Mouse (Mus musculus): ENCODE results near the gene Saa1. TPM values are rescaled to one million over a fixed set of nuclear protein-coding genes. Genes with fewer than 3 reads are reported as not detected.
"Not testable (repeated sequence)": the region's sequence is repeated elsewhere in the genome, so short reads cannot be mapped to it uniquely, and the experiment has no call there.

The Saa1 gene
- polyA plus RNA-seq, 1 experiment from 2014 or later: not detected

DNA sequence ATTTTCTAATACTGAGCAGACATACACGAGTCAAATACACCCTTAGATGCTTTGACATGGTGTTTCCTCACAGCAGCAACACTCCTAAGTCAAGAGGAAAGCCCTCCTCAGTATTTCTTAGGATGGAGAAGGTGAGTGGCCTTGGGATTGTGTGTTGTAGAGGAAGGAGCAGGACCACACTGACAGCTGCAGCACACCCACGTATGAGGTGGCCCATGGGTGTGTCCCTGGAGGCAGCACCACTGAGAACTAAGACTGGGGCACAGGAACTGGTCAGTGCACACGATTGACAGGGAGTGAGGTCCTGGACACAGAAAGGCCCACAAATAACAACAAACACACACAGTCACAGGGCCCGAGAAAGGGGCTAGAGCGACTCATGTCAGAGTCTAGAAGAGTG is 2.7 kb downstream of the Saa1 start:
- not testable (repeated sequence) for H3K27me3 ChIP-seq; H3K4me1 ChIP-seq; H3K36me3 ChIP-seq; H3K4me3 ChIP-seq; H3K4me2 ChIP-seq; ATAC-seq (ENCODE audit: insufficient number of reproducible peaks, insufficient read depth, low FRiP score, low TSS enrichment, low read depth); H3K9me3 ChIP-seq; H3K27ac ChIP-seq; H3K9ac ChIP-seq
- WGBS: 83% methylated on average over 5 of the region's 5 CpGs

DNA sequence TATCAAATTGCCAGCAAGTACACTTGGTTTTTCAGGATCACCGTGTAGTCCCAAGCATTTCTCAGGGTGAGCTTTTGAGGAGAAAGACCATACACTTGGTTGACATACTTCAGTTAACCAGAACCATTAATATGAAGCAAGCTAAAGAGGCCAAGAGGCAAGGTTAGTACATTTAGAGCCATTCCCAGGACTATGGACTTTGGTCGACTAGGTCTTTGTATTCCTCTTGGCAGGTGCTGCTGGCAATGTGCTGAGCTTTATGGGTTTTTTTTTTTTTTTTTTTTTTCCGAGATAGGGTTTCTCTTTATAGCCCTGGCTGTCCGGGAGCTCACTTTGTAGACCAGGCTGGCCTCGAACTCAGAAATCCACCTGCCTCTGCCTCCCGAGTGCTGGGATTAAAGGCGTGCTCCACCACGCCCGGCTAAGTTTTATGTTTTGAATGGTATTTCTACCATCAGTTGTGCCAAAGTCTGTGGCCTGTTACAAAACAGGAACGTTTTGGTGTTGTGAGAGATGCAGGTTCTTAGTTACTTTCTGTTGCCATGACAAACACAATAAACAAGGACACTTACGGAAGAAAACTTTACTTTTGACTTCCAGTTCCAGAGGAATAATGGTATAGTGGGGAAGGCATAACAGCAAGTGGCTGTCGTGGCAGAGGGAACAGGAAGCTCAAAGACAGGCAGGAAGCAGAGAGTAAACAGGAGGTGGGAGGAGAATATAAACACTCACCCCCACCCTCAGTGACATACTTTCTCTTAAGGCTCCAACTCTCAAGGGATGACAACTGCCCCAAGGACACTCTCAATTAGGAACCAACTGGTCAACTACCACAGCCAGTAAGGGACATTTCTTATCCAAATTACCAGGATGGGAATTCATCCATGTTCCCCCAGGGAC is 4.0 kb downstream of the Saa1 start:
- no peaks in the 10 kb centered on the region for H3K36me3 ChIP-seq
- no peak overlapping the region for H3K27ac ChIP-seq
- WGBS: 81% methylated on average over 12 of the region's 12 CpGs
- no peak for ATAC-seq (ENCODE audit: insufficient number of reproducible peaks, insufficient read depth, low FRiP score, low TSS enrichment, low read depth)
- H3K9me3 ChIP-seq: no peaks in the 10 kb centered on the region
- H3K4me2 ChIP-seq: no peak overlapping the region
- H3K4me3 ChIP-seq: no peak overlapping the region
- H3K4me1 ChIP-seq: no peaks in the 10 kb centered on the region
- no peaks in the 10 kb centered on the region for H3K27me3 ChIP-seq
- H3K9ac ChIP-seq: no peak overlapping the region

DNA sequence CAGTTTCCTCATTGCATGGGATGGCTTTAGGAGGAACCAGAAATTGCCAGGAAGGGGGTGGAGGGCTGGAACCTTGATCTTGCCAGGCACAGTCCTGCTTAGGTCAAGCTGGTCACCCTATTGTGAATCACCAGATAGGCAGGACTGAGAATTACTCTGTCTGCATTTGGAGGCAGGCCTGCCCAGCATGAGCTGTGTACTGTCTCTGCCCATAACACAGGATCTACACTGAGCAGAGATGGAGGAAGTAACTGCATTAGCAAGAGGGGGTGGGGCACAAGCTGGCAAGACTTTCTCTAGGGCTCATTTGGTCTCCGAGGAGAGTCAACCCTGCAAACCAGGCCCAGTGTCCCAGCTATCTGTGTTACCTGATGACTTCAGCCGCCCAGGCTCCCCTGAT is 7.8 kb downstream of the Saa1 start:
- Histone ChIP-seq H3K9ac (no peak overlapping the region), H3K4me2 (no peak overlapping the region), H3K4me3 (no peak overlapping the region), H3K27ac (no peak overlapping the region), H3K9me3 (no peaks in the 10 kb centered on the region), H3K36me3 (no peaks in the 10 kb centered on the region), H3K27me3 (no peaks in the 10 kb centered on the region), H3K4me1 (no peaks in the 10 kb centered on the region)
- no peak for ATAC-seq (ENCODE audit: insufficient number of reproducible peaks, insufficient read depth, low FRiP score, low TSS enrichment, low read depth)
- WGBS: 77% methylated on average over 2 of the region's 2 CpGs

DNA sequence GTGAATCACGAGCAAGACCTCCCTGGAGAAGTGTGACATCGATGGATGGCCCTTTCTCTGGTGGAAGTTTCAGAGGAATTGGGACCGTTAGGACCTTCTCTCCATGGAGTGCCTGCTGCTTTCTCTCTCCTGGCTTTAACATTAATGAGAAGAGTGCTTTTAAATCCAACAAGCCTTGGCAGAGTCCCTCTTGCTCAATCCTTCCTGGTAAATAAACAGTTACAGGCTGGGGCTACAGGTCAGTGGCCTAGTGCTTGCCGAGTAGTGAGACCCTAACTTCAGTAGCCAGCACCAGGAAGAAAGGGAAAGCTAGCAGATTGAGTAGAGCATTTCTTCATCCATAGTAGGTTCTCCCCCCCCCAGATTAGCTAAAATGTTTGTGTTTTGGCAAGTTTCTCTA is 10.3 kb downstream of the Saa1 start, which contains the start of gene Saa4:
Gene Saa4, minus strand, starts transcription at position 146 of the 400 bp plus-strand sequence.
- no peak within 1 kb of the TSS for H3K9ac ChIP-seq
- WGBS: 85% methylated on average over 4 of the region's 4 CpGs

DNA sequence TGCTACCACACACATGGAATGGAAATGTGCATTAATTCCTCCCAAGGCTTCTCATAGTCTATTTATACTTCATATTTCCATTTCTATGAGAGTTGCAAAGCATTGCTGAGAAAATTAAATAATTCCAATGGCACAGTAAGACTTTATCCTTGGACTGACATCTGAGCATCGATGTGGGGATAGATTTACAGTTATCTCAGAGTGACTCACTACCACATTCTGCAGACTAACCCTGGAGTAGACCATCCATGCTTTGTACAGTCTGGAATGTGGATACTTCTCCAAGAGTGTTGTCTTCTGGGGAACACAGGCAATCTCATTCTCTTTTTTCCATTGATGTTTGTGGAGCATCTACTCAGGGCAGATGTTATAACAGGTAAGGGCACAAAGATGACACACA is 15.2 kb downstream of the Saa1 start:
- ATAC-seq (ENCODE audit: insufficient number of reproducible peaks, insufficient read depth, low FRiP score, low TSS enrichment, low read depth): no peak
- no peaks in the 10 kb centered on the region for H3K36me3 ChIP-seq
- 78% methylated on average over 1 of the region's 1 CpGs for WGBS
- H3K27me3 ChIP-seq: 0 out of 2 replicates have a peak, but pooled peaks cover 3% of the 10 kb centered on the region
- no peak overlapping the region for H3K27ac ChIP-seq
- H3K9ac ChIP-seq: no peak overlapping the region
- no peaks in the 10 kb centered on the region for H3K9me3 ChIP-seq
- no peak overlapping the region for H3K4me3 ChIP-seq
- no peaks in the 10 kb centered on the region for H3K4me1 ChIP-seq
- H3K4me2 ChIP-seq: no peak overlapping the region

More for the DNA sequence above, 10.3 kb downstream of the Saa1 start, which contains the start of gene Saa4:
- Histone ChIP-seq H3K9me3 (no peaks in the 10 kb centered on the region), H3K36me3 (no peaks in the 10 kb centered on the region), H3K4me3 (no peak within 1 kb of the TSS), H3K4me2 (no peak within 1 kb of the TSS), H3K4me1 (no peaks in the 10 kb centered on the region), H3K27ac (no peak within 1 kb of the TSS), H3K27me3 (no peaks in the 10 kb centered on the region)
- ATAC-seq (ENCODE audit: insufficient number of reproducible peaks, insufficient read depth, low FRiP score, low TSS enrichment, low read depth): no peak

DNA sequence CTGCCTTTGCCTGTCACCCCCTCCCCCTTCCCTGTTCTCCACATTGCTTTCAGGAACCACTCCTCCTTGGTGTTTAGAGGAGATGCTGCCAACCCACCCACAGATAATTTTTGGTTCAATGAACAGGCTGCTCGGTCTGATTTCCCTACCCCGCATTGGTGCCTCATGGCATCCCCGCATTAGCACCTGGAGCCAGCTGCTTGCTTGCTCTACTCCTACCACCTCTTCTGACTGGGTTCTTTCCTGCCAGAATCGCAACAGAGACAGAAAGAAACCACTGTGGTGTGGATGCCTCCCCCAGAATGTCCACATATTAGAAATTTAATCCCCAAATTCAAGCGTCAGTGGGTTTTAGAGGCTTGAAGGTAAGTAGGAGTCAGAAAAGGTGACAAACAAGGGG is 18.4 kb downstream of the Saa1 start:
- ATAC-seq (ENCODE audit: insufficient number of reproducible peaks, insufficient read depth, low FRiP score, low TSS enrichment, low read depth): no peak

DNA sequence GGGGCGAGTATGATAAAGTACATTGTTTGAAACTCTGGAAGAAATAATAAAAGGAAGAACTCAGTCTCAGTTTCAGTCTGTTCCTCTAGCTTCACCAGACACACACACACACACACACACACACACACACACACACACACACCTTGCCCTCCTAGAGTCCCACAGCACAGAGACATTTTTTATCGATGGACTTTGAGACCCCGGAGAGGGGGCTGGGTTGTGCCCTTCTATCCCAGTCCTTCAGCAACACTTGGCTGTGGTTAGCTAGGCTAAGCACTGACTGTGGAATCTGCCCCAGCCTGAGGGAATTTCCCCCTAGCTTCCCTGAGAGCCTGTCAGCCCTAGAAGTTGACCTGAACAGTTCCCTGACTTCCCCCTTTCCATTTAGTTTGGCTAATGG is 18.9 kb downstream of the Saa1 start:
- no peak overlapping the region for H3K4me3 ChIP-seq
- no peak overlapping the region for H3K4me2 ChIP-seq
- H3K36me3 ChIP-seq: no peaks in the 10 kb centered on the region
- no peak for ATAC-seq (ENCODE audit: insufficient number of reproducible peaks, insufficient read depth, low FRiP score, low TSS enrichment, low read depth)
- H3K27ac ChIP-seq: no peak overlapping the region
- 0 out of 2 replicates have a peak, but pooled peaks cover 3% of the 10 kb centered on the region for H3K27me3 ChIP-seq
- H3K9me3 ChIP-seq: no peaks in the 10 kb centered on the region
- 85% methylated on average over 3 of the region's 3 CpGs for WGBS
- no peaks in the 10 kb centered on the region for H3K4me1 ChIP-seq
- no peak overlapping the region for H3K9ac ChIP-seq

More for the DNA sequence above, 18.4 kb downstream of the Saa1 start:
- H3K36me3 ChIP-seq: no peaks in the 10 kb centered on the region
- no peak overlapping the region for H3K9ac ChIP-seq
- no peaks in the 10 kb centered on the region for H3K9me3 ChIP-seq
- no peak overlapping the region for H3K4me2 ChIP-seq
- H3K27me3 ChIP-seq: 0 out of 2 replicates have a peak, but pooled peaks cover 3% of the 10 kb centered on the region
- 70% methylated on average over 5 of the region's 5 CpGs for WGBS
- no peak overlapping the region for H3K27ac ChIP-seq
- no peaks in the 10 kb centered on the region for H3K4me1 ChIP-seq
- H3K4me3 ChIP-seq: no peak overlapping the region

DNA sequence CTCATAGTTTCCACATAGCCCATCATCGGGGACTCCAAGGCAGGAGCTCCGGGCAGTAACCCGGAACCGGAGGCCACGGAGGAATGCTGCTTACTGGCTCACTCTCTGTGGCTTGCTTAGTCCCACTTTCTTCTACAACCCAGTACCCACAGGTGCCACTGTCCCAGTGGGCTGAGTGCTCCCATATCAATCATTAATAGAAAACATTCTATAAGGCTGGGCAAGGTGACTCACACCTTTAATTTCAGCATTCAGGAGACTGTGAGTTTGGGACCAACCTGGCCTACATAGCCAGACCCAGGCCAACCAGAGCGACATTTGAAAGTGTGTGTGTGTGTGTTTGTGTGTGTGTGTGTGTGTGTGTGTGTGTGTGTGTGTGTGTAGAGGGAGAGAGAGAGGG is 19.4 kb downstream of the Saa1 start:
- 95% methylated on average over 6 of the region's 6 CpGs for WGBS
- Histone ChIP-seq H3K4me3 (no peak overlapping the region), H3K27me3 (0 out of 2 replicates have a peak, but pooled peaks cover 3% of the 10 kb centered on the region), H3K36me3 (no peaks in the 10 kb centered on the region), H3K4me1 (no peaks in the 10 kb centered on the region), H3K27ac (no peak overlapping the region), H3K4me2 (no peak overlapping the region), H3K9ac (no peak overlapping the region), H3K9me3 (no peaks in the 10 kb centered on the region)
- no peak for ATAC-seq (ENCODE audit: insufficient number of reproducible peaks, insufficient read depth, low FRiP score, low TSS enrichment, low read depth)

DNA sequence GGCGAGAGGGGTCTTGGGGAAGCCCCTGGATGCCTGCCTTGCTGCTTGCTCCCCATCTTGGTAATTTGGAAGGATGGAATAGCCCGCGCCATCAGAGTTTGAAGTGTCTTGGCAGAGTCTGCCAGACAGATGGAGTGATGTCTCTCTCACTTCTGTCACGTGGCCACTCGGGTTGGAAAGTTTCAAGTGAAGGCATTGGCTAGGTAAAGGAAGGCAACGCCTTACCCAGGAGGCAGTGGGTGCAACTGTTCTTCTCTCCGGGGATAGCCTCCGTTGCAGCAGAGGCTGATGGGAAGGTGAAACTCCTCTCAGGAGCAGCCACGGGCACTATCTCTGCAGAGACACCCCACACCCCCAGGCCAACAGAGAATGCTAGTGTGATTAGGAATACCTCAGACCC is 22.3 kb downstream of the Saa1 start:
- Histone ChIP-seq H3K4me3 (no peak overlapping the region), H3K9me3 (no peaks in the 10 kb centered on the region)
- ATAC-seq (ENCODE audit: insufficient number of reproducible peaks, insufficient read depth, low FRiP score, low TSS enrichment, low read depth): no peak

DNA sequence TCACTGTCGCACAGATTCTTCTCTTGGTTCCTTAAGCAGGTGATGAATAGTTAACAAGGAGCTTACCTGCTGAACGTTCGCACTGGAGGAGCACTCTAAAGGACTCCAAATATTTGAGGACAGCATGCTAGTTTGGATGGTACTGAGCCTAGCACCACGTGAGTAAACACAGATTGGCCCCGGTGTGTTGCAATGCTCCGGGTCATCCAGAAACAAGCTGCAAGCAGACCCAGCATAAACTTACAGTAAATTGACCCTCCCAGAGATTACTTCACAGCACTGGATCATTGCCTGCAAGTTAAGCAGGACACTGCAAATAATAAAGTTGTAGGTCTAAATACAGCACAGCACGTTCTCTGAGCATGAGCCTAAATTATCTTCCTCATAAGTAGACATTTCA is 23.3 kb downstream of the Saa1 start:
- H3K4me2 ChIP-seq: no peak overlapping the region
- H3K4me3 ChIP-seq: no peak overlapping the region
- H3K36me3 ChIP-seq: no peaks in the 10 kb centered on the region
- WGBS: 77% methylated on average over 7 of the region's 7 CpGs
- no peak overlapping the region for H3K9ac ChIP-seq
- H3K4me1 ChIP-seq: no peaks in the 10 kb centered on the region
- ATAC-seq (ENCODE audit: insufficient number of reproducible peaks, insufficient read depth, low FRiP score, low TSS enrichment, low read depth): no peak
- no peak overlapping the region for H3K27ac ChIP-seq
- no peaks in the 10 kb centered on the region for H3K9me3 ChIP-seq
- no peaks in the 10 kb centered on the region for H3K27me3 ChIP-seq

More for the DNA sequence above, 22.3 kb downstream of the Saa1 start:
- Histone ChIP-seq H3K9ac (no peak overlapping the region), H3K4me2 (no peak overlapping the region), H3K4me1 (no peaks in the 10 kb centered on the region), H3K36me3 (no peaks in the 10 kb centered on the region), H3K27me3 (0 out of 2 replicates have a peak, but pooled peaks cover 3% of the 10 kb centered on the region), H3K27ac (no peak overlapping the region)
- 76% methylated on average over 9 of the region's 9 CpGs for WGBS

DNA sequence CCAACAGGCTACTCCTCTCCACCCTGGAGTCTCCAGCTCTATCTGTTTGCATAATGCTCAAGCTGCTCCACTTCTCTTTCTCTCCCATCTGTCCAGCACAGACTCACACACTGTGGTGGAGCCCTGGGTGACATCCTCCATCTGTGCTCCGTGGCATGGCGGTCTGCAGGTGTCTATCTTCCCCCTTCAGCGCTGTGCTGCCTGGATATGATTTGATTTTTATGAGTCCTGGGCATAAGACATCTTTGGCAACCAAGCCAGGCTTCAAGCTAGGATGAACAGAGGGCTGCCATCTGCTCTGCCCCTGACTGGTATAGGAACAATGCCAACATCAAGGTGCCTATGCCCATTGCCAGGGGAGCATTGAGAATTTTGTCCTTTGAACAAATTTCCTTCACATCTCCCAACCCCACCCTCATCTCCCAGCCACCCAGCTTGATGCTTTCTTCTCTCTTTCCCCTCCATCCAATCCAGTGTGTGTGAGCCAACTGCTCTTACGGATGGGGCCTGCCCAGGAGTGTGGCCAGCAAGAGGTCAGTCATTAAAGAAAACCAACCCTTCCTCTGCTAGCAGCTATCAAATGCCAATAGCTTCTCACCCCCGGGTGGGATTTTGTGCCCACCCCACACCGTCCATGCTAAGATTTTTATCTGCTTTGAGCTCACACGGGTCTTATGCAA is 24.0 kb downstream of the Saa1 start:
- no peak for ATAC-seq (ENCODE audit: insufficient number of reproducible peaks, insufficient read depth, low FRiP score, low TSS enrichment, low read depth)
- Histone ChIP-seq H3K9me3 (no peaks in the 10 kb centered on the region), H3K27me3 (no peaks in the 10 kb centered on the region), H3K4me2 (no peak overlapping the region), H3K4me1 (no peaks in the 10 kb centered on the region), H3K9ac (no peak overlapping the region), H3K4me3 (no peak overlapping the region), H3K27ac (no peak overlapping the region), H3K36me3 (no peaks in the 10 kb centered on the region)
- whole genome bisulfite sequencing: 76% methylated on average over 7 of the region's 7 CpGs

DNA sequence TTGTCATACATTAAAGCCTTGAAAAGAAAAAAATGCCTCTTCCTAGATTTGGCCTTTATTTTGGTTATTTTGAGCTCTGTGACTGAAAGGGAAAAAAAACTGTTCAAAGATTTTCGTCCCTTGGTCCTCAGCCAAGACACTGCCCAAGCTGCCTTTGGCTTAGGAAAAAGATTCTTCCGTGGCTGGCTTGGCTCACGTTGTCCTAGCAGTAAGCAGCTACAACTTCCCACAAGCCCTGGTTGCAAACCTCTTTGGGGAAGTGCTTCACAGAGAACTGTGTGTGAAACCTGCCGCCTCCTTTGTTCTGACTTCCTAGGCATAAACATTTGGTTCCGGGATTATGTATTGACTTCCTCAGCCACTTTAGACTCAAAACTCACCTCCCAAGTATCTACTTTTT is 25.9 kb downstream of the Saa1 start:
- no peak overlapping the region for H3K27ac ChIP-seq
- no peaks in the 10 kb centered on the region for H3K27me3 ChIP-seq
- H3K9ac ChIP-seq: no peak overlapping the region
- no peak for ATAC-seq (ENCODE audit: insufficient number of reproducible peaks, insufficient read depth, low FRiP score, low TSS enrichment, low read depth)
- H3K36me3 ChIP-seq: no peaks in the 10 kb centered on the region
- WGBS: 62% methylated on average over 5 of the region's 5 CpGs
- no peak overlapping the region for H3K4me3 ChIP-seq
- H3K4me2 ChIP-seq: no peak overlapping the region
- no peaks in the 10 kb centered on the region for H3K4me1 ChIP-seq
- H3K9me3 ChIP-seq: no peaks in the 10 kb centered on the region
